Mouse (Mus musculus) forebrain, embryonic 10.5 days (tissue): ENCODE data around the gene Arpc2. TPM values are rescaled to one million over a fixed set of nuclear protein-coding genes. Genes with fewer than 3 reads are reported as not detected.

Experiments
- DNase-seq: peaks from one replicate; pipeline ENCODE4 v3.0.0-alpha.2; 2017; ENCODE audit warnings: low spot score; ENCODE audit errors: extremely low spot score
- H3K27ac ChIP-seq: fragments of 300-500 bp; sonication (generic); 2 replicates; pipeline ENCODE4 v1.5.1; 2016; ENCODE audit warnings: mild to moderate bottlenecking
- H3K27me3 ChIP-seq: fragments of 300-500 bp; sonication (generic); 2 replicates; pipeline ENCODE4 v1.6.1; 2016; ENCODE audit warnings: mild to moderate bottlenecking; ENCODE audit not compliant: poor library complexity, severe bottlenecking
- H3K36me3 ChIP-seq: fragments of 300-500 bp; sonication (generic); replicated peaks from 2 replicates; pipeline ENCODE4 v1.6.1; 2016; ENCODE audit warnings: mild to moderate bottlenecking, moderate library complexity
- H3K4me1 ChIP-seq: fragments of 300-500 bp; sonication (generic); 2 replicates; pipeline ENCODE4 v1.6.1; 2016
- H3K4me3 ChIP-seq: fragments of 300-500 bp; sonication (generic); 2 replicates; pipeline ENCODE4 v1.5.1; 2016; ENCODE audit warnings: mild to moderate bottlenecking, moderate library complexity
- H3K9me3 ChIP-seq: fragments of 300-500 bp; sonication (generic); 2 replicates; pipeline ENCODE4 v1.6.1; 2016; ENCODE audit warnings: mild to moderate bottlenecking, moderate library complexity
- WGBS: fragments of 180-500 bp; shearing (Covaris S2); methylation state at CpG from one replicate; pipeline ENCODE4 v1.1.7; 2016; 5-methylcytosine and 5-hydroxymethylcytosine counted together
- polyA plus RNA-seq: library from polyadenylated mRNA; unstranded; fragments of >200 nt; fragmentation: Nextera tagmentation; extraction: Ambion mirVana; gene quantifications from 2 replicates; pipeline ENCODE4 v1.2.1, GENCODE M21; 2016

Gene Arpc2
- polyA plus RNA-seq, 1 experiment from 2014 or later, result 345 TPM

- Histone ChIP-seq H3K4me3 (no peak overlapping the region), H3K4me1 (no peaks in the 10 kb centered on the region), H3K27ac (no peak overlapping the region), H3K36me3 (peaks cover 75% of the 10 kb centered on the region), H3K27me3 (no peaks in the 10 kb centered on the region), H3K9me3 (no peaks in the 10 kb centered on the region)
- no peak for DNase-seq
- 79% methylated on average over 1 of the region's 1 CpGs for WGBS
These were observed 12.9 kb downstream of the Arpc2 start for GRCm38 (mm10) chr1:74248799-74249198.

GRCm38 (mm10) chr1:74249331-74249980, 13.6 kb downstream of the Arpc2 start:
- Histone ChIP-seq H3K36me3 (peaks cover 80% of the 10 kb centered on the region), H3K9me3 (no peaks in the 10 kb centered on the region)

GRCm38 (mm10) chr1:74250096-74250495, 14.2 kb downstream of the Arpc2 start:
- H3K4me3 ChIP-seq, result no peak overlapping the region
- DNase-seq, result no peak
- no peaks in the 10 kb centered on the region for H3K27me3 ChIP-seq
- peaks cover 86% of the 10 kb centered on the region for H3K36me3 ChIP-seq
- H3K27ac ChIP-seq, result no peak overlapping the region
- H3K9me3 ChIP-seq, result no peaks in the 10 kb centered on the region
- no peaks in the 10 kb centered on the region for H3K4me1 ChIP-seq
- WGBS, result 92% methylated on average over 4 of the region's 4 CpGs

More at GRCm38 (mm10) chr1:74249331-74249980, 13.6 kb downstream of the Arpc2 start:
- no peak for DNase-seq
- Histone ChIP-seq H3K27ac (no peak overlapping the region), H3K4me1 (no peaks in the 10 kb centered on the region), H3K4me3 (no peak overlapping the region), H3K27me3 (no peaks in the 10 kb centered on the region)
- WGBS, result 82% methylated on average over 5 of the region's 5 CpGs

GRCm38 (mm10) chr1:74255704-74256345, 19.9 kb downstream of the Arpc2 start:
- H3K4me3 ChIP-seq, result no peak overlapping the region
- no peaks in the 10 kb centered on the region for H3K4me1 ChIP-seq
- no peak for DNase-seq
- no peaks in the 10 kb centered on the region for H3K9me3 ChIP-seq
- peaks cover 96% of the 10 kb centered on the region for H3K36me3 ChIP-seq
- no peak overlapping the region for H3K27ac ChIP-seq
- H3K27me3 ChIP-seq, result no peaks in the 10 kb centered on the region
- WGBS, result 96% methylated on average over 8 of the region's 8 CpGs

GRCm38 (mm10) chr1:74256782-74257181, 20.9 kb downstream of the Arpc2 start:
- Histone ChIP-seq H3K27ac (no peak overlapping the region), H3K4me3 (no peak overlapping the region), H3K36me3 (peaks cover 96% of the 10 kb centered on the region), H3K9me3 (no peaks in the 10 kb centered on the region), H3K4me1 (no peaks in the 10 kb centered on the region), H3K27me3 (no peaks in the 10 kb centered on the region)
- 81% methylated on average over 4 of the region's 4 CpGs for WGBS
- DNase-seq, result no peak

- H3K36me3 ChIP-seq, result peaks cover 96% of the 10 kb centered on the region
- no peak for DNase-seq
- no peak overlapping the region for H3K27ac ChIP-seq
- WGBS, result 88% methylated on average over 6 of the region's 6 CpGs
- H3K27me3 ChIP-seq, result no peaks in the 10 kb centered on the region
- H3K4me1 ChIP-seq, result no peaks in the 10 kb centered on the region
- no peaks in the 10 kb centered on the region for H3K9me3 ChIP-seq
- H3K4me3 ChIP-seq, result no peak overlapping the region
These were observed 26.6 kb downstream of the Arpc2 start for GRCm38 (mm10) chr1:74262510-74262909.

- DNase-seq, result no peak
- H3K27me3 ChIP-seq, result no peaks in the 10 kb centered on the region
- H3K27ac ChIP-seq, result no peak overlapping the region
- no peak overlapping the region for H3K4me3 ChIP-seq
- no peaks in the 10 kb centered on the region for H3K9me3 ChIP-seq
- H3K4me1 ChIP-seq, result no peaks in the 10 kb centered on the region
- peaks cover 59% of the 10 kb centered on the region for H3K36me3 ChIP-seq
- WGBS, result 91% methylated on average over 8 of the region's 8 CpGs
These were observed 32.9 kb downstream of the Arpc2 start for GRCm38 (mm10) chr1:74268750-74269149.

- WGBS, result 92% methylated on average over 4 of the region's 4 CpGs
- H3K27ac ChIP-seq, result no peak overlapping the region
- no peak for DNase-seq
- no peak overlapping the region for H3K4me3 ChIP-seq
- H3K9me3 ChIP-seq, result no peaks in the 10 kb centered on the region
- no peaks in the 10 kb centered on the region for H3K27me3 ChIP-seq
- peaks cover 30% of the 10 kb centered on the region for H3K36me3 ChIP-seq
- peaks cover 11% of the 10 kb centered on the region for H3K4me1 ChIP-seq
These were observed 35.8 kb downstream of the Arpc2 start for GRCm38 (mm10) chr1:74271659-74272058.

- H3K9me3 ChIP-seq, result no peaks in the 10 kb centered on the region
- no peaks in the 10 kb centered on the region for H3K27me3 ChIP-seq
- 53% methylated on average over 9 of the region's 9 CpGs for WGBS
- H3K36me3 ChIP-seq, result peaks cover 14% of the 10 kb centered on the region
- DNase-seq, result no peak
- H3K4me1 ChIP-seq, result peaks cover 21% of the 10 kb centered on the region
- no peak overlapping the region for H3K4me3 ChIP-seq
- no peak overlapping the region for H3K27ac ChIP-seq
These were observed 39.1 kb downstream of the Arpc2 start for GRCm38 (mm10) chr1:74275015-74275414.

- WGBS, result 70% methylated on average over 6 of the region's 6 CpGs
- H3K4me3 ChIP-seq, result no peak overlapping the region
- no peak for DNase-seq
These were observed 41.2 kb downstream of the Arpc2 start for GRCm38 (mm10) chr1:74277041-74277440.

GRCm38 (mm10) chr1:74277883-74278537, 42.1 kb downstream of the Arpc2 start:
- peaks cover 27% of the 10 kb centered on the region for H3K4me1 ChIP-seq
- no peaks in the 10 kb centered on the region for H3K27me3 ChIP-seq
- H3K4me3 ChIP-seq, result no peak overlapping the region
- no peak overlapping the region for H3K27ac ChIP-seq
- H3K9me3 ChIP-seq, result no peaks in the 10 kb centered on the region
- 72% methylated on average over 8 of the region's 8 CpGs for WGBS
- H3K36me3 ChIP-seq, result peaks cover 44% of the 10 kb centered on the region
- no peak for DNase-seq

More at GRCm38 (mm10) chr1:74277041-74277440, 41.2 kb downstream of the Arpc2 start:
- Histone ChIP-seq H3K27me3 (no peaks in the 10 kb centered on the region), H3K9me3 (no peaks in the 10 kb centered on the region), H3K27ac (no peak overlapping the region), H3K4me1 (peaks cover 21% of the 10 kb centered on the region), H3K36me3 (peaks cover 34% of the 10 kb centered on the region)

GRCm38 (mm10) chr1:74278538-74278937, 42.7 kb downstream of the Arpc2 start, which contains the start of gene Gpbar1:
TSS of gene Gpbar1 (plus strand) at chr1:74278550.
- H3K36me3 ChIP-seq, result peaks cover 47% of the 10 kb centered on the region
- WGBS, result 94% methylated on average over 10 of the region's 10 CpGs
- H3K4me3 ChIP-seq, result no peak within 1 kb of the TSS
- H3K27ac ChIP-seq, result no peak within 1 kb of the TSS
- H3K9me3 ChIP-seq, result no peaks in the 10 kb centered on the region
- no peaks in the 10 kb centered on the region for H3K27me3 ChIP-seq
- DNase-seq, result no peak
- peaks cover 31% of the 10 kb centered on the region for H3K4me1 ChIP-seq

- H3K9me3 ChIP-seq, result no peaks in the 10 kb centered on the region
- H3K27me3 ChIP-seq, result no peaks in the 10 kb centered on the region
- H3K27ac ChIP-seq, result no peak overlapping the region
- no peak overlapping the region for H3K4me3 ChIP-seq
- peaks cover 47% of the 10 kb centered on the region for H3K36me3 ChIP-seq
- H3K4me1 ChIP-seq, result peaks cover 35% of the 10 kb centered on the region
- 92% methylated on average over 11 of the region's 11 CpGs for WGBS
- no peak for DNase-seq
These were observed 43.1 kb downstream of the Arpc2 start for GRCm38 (mm10) chr1:74278988-74279387.
